Mouse (Mus musculus) erythroblast, embryonic 14.5 days (primary cell): Measurements from ENCODE around the gene Adra2a.

Experiments
- GATA1 ChIP-seq: IDR thresholded peaks from 2 replicates; pipeline ENCODE4 v1.6.1; 2012; ENCODE audit warnings: low read length, inconsistent platforms, mixed read lengths
- TAL1 ChIP-seq: IDR thresholded peaks from 3 replicates; pipeline ENCODE4 v1.6.1; 2012; ENCODE audit warnings: low read length, inconsistent platforms, mixed read lengths

DNA sequence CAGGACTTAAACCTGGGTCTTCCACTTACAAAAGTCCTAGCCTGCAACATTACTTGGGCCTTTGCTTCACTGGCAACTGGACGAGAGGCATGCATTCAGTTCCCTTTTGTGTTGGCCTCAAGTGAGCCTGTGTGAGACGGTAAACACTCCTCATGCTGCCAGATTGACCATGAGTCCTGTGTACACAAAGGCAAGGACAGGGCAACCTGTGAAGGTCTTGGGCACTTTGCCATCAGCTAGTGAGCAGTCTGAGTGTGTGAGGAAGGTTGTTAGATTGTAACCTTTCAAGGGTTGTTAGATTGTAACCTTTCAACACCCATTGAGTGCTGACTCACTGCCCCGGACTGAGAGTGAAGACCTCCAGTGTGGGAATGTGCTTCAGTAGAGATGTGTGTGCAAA, 49.6 kb downstream of the Adra2a start:
- no peak for TF ChIP-seq GATA1
- TF ChIP-seq TAL1, result no peak
